Mouse (Mus musculus) ES-CJ7 (cell line): ENCODE results near the gene Fggy.
A peak's percentile ranks its signal among the peaks of the same experiment; 100 is the strongest.

Source experiments
- DNase-seq: peaks from one replicate; pipeline ENCODE4 v3.0.0; 2011; ENCODE audit warnings: low read depth, low spot score

Gene Fggy

DNA sequence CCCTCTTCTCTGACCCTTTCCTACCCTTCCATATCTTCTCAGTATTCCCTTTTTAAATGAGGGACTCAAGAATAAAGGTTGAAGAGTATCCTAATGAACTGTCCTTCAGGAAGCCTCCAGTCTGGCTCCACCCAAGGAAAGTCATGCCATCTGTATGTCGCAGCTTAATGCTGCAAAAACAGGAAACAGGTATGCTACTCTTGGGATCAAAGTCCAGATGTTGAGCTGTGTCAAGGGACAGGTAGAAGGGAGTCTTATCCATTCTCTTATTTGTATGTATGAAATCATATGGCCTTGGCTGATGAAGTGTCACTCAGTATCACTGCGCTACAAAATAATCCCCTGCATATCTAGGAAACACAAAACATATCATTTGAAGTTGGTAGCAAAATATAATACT, 294.9 kb downstream of the Fggy start:
- no peak for DNase-seq

DNA sequence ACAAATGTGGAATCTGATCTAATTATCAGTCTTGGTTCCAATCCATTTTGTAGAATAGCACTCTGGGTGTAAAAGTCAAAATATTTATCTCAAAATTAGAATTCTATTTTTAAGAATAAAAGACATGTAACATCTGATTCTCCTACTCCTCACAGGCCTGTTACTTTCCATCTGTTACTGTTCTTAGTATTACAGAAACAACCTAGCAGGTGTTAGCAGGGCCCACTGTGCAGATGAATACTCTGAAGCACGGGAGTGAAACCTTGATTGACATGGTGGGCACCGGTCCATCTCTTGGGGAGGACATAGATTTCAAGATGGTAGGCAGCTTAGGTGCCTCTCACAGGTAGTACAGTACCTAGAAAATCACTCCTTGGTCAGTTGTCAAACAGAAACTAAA, 298.7 kb downstream of the Fggy start:
- DNase-seq = no peak

DNA sequence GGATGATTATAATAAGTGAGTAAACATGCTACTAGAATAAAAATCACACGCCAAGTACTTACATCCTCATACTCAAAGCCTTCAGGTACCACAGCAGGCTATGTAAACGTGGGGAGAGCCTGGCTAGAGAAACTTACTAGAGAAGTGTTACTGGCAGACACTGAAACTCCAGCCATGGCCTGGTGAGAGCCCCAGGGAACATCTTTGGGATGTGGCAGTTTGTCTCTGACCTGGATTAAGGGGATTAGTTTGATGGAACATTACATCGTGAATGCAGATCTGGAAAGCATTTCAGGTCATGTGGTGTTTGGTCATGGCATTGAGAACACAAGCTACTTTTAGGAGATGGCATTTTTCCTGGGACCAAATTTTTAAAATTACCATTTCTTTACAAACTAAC, 303.3 kb downstream of the Fggy start:
- no peak for DNase-seq

DNA sequence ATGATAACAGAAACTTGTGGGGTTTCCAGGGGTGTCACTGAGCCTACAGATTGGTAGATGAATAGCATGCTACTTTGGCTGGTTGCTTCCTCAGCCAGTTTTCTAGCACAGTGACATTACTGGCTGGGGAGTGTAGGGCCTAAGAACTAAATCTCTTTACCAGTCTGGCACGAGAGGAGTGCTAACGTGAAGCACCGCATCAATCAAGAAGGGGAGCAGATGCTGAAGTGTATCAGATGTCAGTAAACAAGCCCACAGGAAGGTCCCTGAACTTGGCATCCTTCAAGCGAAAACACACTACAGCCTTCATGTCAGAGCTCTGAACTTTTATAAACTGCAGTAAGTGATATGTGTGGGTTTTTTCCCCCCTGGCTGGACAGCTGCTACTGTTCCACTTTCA, 303.8 kb downstream of the Fggy start:
- DNase-seq = no peak

DNA sequence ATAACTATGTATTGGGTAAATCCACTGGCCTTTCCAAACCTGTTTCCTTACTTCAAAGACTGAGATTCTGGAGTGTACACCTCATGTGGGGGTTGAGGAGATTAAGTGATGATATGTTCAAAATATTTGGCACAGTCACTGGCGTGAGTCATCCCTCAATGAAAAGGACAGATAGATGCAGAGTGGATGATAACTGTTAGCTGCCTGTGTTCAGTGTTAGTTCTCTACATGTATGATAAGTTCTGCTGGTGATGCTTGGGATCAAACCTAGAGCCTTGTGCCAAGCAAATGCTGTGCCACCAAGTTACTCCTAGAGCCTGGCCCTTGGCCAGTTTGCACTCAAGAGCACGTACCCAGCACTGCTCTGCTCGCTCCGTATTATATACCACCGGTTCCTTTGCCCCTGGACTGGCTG, 304.4 kb downstream of the Fggy start:
- no peak for DNase-seq

DNA sequence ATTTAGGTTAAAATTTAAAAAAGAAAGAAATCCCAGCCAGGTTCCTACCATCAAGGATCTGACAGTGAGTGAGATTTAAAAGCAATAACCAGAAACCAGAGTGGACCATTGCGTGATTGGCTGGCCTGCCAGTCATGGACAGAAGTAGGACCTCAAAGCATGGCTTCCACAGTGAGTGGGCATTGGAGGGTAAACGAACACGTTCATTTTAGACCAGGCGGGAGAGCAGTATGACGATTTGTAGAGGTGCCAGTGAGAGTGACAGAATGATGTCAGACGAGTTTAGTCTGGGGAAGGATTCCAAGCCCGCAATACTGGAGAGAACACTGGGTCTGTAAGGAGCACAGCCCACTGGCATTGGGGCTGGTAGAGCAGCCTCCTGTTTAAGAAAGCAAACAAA, 305.0 kb downstream of the Fggy start:
- no peak for DNase-seq

DNA sequence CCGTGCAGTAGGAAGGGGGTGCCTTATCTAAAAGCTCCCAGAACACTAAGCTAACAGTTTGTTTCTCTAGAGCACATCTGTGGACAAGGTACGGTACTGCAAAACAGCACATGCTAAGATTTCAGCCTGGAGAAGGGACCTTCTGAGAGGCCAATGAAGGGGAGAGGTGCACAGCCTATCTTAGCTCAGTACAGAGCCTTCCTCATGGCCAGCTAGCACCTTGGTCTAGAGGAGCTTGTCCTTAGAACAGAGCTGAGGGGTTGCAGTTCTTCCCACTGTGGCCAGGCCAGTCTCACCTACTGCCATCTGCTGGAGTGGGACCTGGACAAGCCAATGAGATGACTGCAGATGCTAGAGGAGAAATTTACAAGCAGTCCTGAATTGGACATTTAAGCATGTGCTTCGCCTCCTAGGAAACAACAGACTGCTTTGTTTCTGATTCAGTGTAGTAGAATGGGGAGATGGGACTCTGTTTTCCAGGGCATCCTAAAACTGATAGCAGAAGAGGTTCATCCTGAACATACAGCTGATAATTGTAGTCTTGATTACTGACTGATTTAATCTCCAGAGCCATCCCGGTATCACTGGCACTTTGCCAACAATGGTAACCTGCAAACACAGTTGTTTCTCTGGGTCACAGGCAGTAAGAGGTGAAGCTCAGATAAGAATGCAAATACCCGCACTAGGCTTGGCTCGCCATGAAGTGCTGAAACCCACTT, 305.6 kb downstream of the Fggy start:
- peak; percentile 2 for DNase-seq

DNA sequence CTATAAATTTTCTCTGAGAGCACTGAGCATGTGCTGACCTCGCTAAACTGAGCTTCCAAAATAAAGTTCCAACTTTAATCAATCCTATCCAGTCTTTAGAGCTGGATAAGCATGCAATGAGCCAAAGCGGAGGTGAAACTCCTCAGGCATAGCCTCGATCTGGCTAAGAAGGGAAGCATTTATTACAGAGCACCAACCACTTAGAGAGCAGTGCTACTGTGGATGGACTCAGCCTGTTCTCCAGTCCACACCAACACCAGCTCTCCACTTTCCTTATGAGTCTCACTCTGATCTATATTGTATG, 306.1 kb downstream of the Fggy start:
- no peak for DNase-seq

DNA sequence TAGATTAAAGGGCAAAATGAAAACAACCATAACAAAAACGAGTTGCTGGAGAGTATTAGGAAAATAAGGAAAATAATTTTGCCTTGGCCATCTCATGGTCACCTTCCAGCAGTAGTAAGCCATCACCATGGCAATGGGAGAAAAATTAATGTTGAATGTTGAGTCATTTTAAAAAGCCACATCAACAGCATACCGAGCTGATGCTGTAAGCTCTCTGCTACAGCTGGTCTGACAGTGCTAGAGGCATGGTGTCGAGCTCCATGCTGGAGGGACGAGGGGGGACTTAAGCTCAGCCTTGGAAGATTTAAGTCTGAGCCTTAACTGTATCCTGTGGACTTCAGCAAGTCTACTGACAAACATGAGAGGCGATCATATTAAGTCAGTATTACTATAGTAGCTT, 307.9 kb downstream of the Fggy start:
- no peak for DNase-seq

DNA sequence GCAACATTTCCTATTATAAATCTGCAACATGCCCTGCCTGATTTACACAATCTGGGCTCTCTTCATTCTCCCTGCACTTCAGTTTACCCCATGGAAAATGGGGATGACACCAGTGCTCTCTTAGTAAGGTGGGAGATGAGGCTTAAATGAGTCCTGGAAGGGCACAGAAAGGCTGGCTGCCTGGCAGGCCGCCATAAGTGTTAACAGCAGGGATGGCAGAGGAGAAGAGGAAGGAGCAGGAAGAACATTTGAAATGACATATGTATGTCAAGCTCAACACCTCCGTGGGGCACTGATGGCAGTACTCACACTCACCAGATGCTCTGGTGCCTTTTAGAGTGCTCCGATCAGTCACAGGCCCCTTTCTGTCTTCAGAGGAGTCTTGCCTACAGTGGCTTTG, 308.6 kb downstream of the Fggy start:
- no peak for DNase-seq

DNA sequence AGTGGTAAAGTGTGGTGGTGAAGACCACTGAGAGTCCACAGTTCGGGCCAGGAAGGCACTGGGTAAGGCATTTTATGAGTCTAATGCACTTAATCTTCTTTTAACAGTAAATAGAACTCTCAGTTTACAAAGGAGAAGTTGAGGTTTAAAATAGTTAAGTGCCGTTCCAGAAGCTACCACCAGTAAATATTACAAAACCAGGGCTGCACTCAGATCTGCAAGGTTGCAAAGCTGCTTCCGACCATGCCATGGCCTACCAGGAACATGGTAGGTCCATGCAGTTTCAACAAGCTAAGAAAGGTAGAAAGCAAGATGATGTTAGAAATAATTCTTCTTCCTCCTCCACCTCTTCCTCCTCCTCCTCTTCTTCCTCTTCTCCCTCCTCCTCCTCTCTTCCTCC, 309.8 kb downstream of the Fggy start:
- DNase-seq = no peak

DNA sequence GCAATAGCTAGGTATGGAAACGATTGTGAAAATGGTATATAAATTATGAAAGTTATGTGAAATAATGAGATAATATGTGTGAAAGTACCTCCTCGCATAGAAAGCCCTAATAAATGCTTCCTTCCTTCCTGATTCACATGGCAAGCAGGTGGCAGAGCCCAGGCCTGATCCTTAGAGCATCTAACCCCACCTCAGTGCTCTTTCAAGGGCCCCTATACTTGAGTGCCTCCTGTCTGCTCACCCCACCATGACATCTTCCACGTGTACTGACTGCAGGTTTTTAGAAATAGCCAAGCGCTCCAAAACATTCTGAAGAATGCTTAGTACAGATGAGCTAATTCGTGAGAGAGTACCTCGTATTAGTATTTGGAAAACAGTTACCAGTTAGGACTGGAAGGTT, 311.0 kb downstream of the Fggy start:
- DNase-seq = no peak

DNA sequence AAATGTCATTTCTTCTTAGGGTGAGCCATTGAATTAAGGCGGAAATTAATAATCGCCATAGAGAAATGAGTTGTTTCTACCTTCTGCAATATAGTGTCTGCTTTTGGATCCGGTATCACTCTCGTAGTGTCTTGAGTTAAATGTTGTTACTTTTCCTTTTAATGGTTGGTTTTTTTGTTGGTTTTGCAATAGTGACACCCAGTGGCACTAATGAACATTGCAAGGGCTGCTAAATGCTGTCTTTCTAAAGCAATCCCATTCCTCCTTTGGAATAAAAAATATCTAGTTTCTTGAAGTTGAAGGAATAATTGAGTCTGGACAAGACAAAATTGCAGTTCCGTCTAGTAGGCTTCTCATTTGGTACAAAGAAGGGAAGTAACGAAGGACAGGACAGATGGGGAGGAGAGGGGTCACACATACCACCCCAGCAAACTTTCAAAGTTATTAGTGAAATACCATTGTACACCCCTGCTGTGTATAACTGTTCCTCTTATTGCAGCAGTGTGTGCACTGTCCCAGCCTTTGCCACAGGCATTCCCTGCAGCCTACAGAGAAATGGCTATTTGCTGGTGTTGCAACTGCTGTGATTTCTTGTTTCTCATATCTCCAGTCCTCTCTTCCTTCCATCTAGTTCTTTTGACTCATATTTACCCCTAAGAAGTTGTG, 314.0 kb downstream of the Fggy start:
- DNase-seq = peak; percentile 13

DNA sequence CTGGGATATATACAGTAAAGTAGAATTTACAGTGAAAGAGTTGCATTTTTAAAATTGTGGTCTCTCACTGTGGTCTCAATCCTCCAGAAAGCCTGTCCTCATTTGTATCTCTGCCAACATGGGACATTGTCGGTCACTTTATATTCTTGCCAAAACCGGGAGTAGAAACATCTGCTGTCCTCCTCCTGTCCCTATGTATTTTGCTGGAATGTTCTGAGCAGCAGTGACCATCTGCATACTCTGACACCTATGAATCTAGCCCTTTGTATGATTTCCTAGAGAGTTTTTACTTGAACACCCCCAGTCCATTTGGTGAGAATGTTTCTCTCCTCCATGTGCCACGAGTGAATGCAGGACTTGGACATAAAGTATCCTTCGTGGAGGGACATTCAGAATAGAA, 318.6 kb downstream of the Fggy start:
- DNase-seq = no peak

DNA sequence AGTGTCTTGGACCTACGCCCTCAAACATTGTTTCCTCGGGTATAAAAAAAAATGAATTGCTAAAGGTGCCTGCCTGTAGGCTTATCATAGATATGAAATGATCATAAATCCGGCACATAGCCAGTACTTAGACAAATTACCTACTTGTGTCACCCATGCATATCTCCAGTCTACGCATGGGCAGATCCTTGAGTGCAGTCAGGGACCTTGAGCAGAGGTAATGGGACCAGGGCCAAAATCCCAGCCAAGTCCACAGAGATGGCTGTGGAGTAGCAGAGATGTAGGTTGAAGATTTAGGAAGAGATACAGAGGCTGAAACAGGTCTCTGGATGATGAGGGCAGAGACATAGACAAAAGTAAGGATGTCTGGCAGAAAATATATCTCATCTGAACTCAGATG, 320.1 kb downstream of the Fggy start:
- DNase-seq = no peak

DNA sequence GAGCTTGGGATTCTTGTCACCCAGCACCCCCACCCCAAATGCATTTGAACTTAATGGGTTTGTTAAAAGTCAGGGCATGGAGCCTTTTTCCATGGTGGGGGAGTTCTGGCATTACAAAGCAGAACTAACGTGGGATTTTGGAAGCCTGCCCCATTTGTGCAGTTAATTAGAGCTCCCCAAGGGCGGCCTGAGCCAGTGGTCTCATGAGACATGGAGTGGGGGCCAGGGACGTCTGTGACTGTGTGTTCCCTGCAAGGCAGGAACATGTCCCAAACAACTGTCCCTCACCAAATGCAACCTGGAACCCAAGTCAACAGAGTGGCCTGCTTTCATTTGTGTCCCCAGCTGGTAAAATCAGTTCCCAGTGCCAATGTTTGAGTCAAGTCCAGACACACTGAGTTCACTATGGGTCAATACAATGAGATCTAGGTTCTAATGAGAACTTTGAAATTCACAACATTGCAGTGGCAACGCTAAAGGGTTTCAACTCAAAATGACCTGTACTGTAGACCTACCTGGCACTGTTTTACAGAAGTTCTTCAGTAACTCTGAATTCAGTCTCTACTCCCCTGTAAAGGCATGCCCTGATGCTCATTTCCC, 324.5 kb downstream of the Fggy start:
- DNase-seq = no peak

DNA sequence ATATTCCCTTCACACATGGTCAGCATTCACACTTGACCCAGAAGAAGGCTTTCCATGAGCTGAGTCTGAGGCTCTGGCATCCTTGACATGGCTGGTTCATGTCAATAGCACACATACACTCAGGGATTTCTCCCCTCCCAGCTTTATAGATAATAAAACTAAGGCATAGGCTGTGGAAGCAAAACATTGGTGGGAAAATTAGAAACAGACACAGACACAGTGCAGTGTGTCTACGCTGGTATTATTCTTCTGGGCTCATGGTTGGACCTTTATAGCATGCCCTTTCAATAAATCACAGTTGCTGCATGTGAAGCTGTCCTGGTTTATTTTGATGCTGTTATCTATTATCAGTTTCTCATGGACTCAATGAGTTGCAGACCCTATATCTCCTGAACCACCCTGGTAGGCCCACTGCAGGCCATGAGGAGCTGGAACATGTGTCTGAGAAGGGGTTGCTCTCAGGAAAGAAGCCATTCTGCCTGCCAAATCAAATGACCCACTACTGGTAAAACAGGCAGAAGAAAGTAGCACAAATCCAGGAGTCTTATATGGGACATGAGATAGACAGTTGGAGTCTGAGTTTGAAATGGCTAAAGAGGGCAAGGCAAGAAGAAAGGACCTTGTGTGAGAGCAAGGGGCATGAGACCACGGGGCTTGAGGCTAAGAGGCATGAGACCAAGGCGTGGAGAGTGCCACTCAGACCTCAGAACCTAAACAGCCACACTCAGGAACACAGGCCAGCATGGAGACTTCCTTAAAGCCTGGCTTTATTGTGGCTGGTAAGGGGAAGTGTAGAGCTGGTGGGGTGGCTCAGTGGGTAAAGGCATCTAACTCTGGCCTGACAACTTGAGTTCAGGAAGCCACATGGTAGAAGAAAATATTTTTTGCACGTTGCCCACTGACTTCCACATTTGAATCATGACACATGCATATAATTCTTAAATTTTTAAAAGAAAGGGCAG, 327.2 kb downstream of the Fggy start:
- DNase-seq = no peak

DNA sequence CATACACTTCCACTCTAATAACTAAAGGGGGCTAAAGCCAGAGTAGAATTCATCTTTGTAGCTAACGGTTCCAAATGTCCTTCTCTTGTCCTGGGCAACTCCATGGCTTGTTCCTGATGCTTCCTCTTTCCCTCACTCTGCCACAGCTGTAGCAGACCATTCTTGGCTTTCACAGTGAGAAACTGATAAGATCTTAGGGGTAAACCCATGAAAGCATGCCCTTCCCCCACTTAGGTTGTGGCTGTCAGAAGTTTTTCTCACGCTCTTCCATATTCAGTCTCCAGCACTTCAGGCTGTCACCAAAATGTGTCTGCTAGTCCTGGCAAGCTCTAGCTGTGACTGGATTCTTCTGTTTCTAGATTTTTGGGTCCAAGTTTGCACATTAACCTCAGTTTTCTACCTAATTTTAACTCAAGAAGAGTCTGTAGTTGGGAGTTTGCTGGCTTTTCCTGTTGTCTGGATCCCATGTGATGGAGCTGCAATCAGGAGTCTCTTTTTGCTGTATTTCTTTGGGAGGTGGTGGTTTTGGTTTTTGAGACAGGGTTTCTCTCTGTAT, 338.0 kb downstream of the Fggy start:
- no peak for DNase-seq

DNA sequence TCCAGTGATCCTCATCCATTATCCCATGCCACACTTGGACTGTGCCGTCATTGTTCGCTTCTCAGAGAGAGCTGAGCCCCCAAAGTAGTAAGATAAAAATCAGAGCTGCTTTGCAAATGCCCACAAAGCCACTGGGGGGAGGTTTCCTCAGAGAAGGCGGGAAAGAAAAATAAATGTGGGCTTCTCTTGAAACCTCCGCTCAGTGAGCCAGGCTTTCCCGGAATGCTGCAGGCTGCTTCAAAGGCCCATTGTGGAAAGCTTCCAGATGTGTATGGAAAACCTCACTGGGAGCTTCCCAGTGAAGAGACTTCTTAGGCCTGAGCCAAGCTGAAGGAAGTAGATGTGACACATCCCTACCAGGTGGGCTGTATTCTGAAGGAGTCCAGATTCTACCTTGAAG, 339.3 kb downstream of the Fggy start:
- no peak for DNase-seq

DNA sequence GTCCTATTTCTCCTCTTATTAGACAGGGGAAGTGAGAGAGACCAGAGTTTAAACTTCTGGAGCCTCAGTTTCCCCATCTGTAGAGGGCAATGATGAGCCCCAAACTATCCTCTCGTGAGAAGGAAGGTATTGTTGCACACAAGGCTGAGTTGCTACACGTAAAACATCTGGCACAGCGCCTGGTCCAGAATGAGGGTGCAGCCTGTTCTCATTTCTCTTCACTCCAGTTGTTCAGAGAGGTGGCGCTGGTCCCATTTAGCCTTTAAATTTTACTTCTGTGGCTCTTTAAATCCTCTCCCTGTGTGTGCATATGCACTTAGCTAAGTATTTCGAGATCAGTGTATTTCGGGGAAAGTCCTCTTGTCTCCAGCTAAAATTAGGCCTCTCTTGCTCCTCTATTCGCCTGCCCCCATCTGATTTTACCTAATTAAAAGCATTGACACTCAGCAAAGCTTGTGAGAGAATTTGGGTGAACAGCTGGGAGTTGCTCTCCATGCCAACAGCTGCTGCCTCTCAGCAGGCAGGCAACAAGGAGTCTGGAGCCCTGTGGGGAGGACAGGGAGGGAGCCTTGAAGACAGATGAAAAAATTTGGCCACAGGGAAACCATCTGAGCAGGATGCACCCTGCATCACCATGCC, 340.0 kb downstream of the Fggy start:
- DNase-seq = no peak

DNA sequence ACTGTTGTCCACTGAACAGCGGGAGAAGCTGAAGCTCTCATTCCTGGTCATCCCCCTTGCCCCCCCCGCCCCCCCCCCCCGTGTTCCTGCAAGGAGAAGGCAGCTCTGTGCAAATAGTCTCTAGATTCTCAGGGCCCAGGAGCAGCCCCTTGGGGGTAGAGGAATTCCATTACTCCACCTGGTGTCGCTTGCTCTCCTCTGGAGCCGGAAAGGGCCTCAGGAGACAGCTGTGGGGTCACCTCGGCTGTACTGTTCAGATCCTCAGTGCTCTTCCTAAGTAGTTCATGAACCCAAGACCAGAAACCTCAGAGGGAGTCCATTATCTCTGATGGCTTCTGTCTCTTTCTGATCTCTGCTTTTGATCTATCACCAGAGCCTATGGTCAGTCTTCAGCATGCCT, 341.4 kb downstream of the Fggy start:
- DNase-seq = no peak
